Mouse (Mus musculus) heart, postnatal 14 days (tissue): ENCODE data around the gene Fntb. TPM values are rescaled to one million over a fixed set of nuclear protein-coding genes. Genes with fewer than 3 reads are reported as not detected.
A peak's percentile ranks its signal among the peaks of the same experiment; 100 is the strongest.

Experiments used
- DNase-seq, 2 experiments: peaks; one replicate each; pipeline ENCODE4 v3.0.0; 2021 to 2022
- intact Hi-C: fragments of 180-260 bp; cut with DNase I; formaldehyde crosslinking; loops from one replicate; pipeline ENCODE4 v1.15.1; 2025
- total RNA-seq, 2 experiments: library from RNA; stranded (reverse); gene quantifications; 2 replicates each; pipeline ENCODE4 v1.2.3; 2021

Fntb gene
- total RNA-seq, 2 experiments from 2014 or later = 15.2 to 18.9 TPM

DNA sequence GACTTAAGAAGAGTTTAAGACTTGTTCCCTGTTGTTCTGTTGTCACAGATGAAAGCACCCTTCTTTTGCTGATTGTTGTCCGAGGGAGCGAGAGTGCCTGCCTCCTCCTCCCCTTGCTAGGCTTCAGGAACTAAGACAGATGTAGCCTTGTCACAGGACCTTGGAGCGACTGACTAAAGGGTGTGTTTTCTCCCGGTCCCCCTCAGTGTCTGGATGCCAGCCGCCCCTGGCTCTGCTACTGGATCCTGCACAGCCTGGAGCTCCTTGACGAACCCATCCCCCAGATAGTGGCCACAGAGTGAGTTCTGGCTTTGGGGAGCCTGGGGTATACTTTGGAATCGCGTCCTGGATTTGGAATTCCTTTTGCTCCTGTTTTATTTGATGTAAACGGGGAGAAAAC is 109.4 kb downstream of the Fntb start:
- DNase-seq = no peak
- intact Hi-C loops = no loop called here

DNA sequence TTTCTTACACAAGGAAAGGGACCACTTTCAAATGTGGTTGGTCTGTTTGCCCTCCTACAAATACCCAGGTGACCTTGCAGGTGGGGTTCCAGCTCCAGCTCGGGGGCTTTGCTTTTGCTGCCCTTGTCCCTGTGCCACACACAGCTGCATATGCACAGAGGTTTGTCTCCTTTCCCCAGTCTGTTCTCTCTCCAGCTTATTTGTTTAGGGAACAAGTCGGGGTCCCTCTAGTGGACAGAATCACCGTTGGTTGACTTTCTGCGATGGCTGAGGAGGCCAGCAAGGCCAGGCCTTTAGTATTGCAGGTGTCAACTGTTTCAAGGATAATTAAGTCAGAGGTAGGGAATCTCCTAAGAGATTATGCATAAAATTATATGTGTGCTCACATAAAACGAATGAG is 113.9 kb downstream of the Fntb start:
- intact Hi-C loops = loop anchor here (2.0 kb wide), 1 partner anchor 42 kb away; no protein-coding TSS in a partner anchor
- peak; percentile 52 to 76 for DNase-seq

DNA sequence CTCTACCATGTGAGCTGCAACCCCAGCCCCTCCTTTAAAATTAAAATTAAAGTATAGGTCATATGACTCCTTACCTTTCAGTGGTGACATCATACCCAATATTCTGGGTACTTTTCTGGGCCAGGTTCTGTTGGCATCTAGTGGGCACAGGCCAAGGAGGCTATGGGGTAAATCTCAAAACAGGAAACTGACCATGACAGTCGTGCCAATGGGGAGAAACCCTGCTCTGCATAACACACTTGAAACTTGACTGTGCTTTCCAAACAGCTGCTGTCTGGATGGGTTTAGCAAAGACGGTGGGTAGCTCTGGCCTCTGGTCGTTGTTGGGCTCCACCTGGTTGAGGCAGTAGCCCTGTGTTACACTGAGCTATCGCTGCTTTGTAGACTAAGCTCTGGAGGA is 114.7 kb downstream of the Fntb start:
- intact Hi-C loops = loop anchor here (5.0 kb wide), 1 partner anchor 82 kb away; the partner anchor contains the start of gene Max
- no peak for DNase-seq

DNA sequence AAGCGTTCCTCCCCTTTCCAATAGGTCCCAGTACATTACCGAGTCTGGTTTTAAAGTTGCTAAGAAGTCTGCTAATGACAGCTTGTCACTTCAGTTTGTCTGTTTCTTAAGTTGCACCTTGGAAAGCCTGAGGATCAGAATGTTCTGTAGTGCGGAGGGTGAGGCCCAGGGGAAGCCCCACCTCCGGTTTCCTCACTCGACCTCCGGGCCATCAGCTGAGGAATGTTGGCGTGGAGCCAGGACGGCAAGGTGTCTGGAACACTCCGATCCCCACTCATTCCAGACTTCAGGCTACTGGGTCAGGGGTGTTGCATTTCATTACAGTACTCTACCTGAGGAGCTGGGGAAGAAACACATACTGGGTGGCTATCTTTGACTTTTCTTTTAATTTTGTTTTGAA is 118.4 kb downstream of the Fntb start:
- intact Hi-C loops = loop anchor here (2.0 to 5.0 kb wide), 2 partner anchors 43 to 78 kb away; partner anchors contain the start of gene Max
- DNase-seq = peak; percentile 92

DNA sequence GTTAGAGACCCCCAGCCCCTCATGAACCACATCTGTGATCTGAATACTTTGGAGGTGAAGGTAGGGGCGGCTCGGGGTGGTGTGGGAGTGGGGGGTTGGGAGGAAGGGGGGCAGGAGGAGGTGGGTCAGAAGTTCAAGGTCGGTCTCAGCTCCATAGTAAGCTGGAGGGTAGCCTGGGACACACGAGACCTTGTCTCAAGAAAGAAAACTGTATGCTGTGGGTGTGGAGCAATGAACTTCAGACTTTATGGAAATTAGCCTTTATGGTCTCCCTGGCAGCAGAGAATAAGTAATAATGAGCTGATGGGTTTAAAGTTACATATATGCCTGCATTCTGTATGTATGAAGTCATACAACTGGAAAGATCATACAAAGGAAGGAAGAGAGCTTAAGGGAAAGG is 119.7 kb downstream of the Fntb start:
- intact Hi-C loops = loop anchor here (2.0 kb wide), 1 partner anchor 42 kb away; no protein-coding TSS in a partner anchor
- no peak for DNase-seq

DNA sequence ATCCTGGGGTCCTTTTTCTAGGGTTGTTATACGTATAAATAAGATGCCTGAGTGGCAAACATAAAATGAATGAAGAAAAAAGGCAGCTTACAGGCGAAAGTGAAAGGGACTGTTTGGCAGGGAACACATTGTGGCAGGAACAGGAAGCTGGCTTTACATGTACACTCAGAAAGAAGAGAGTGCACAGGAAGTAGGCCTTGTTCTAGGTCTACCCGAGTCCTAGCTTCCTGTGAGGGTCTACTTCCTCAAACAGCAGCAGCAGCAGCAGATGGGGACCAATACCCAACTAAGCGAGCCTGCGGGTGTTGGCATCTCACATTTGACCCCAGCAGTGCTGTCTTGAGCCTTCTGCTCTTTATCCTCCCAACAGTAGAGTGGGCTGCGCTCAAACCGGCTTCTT is 121.4 kb downstream of the Fntb start:
- no peak for DNase-seq
- intact Hi-C loops = no loop called here

DNA sequence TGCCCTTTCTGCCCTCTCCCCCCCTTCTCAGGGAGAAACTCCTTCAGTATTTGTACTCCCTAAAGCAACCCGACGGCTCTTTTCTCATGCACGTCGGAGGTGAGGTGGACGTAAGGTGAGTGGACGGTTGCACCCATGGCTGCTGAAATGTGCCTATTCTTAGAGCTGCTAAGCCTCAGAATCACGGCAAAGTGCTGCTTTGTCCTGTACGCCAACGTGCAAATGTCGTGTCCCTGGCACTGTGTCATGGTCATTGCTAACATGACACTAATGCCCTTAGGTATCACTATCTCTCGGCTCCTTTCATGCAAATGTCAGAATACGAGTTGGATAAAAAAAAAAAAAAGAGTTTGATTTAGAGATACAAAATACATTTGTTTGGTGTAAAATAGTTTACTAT is 122.6 kb downstream of the Fntb start:
- intact Hi-C loops = no loop called here
- DNase-seq = no peak

DNA sequence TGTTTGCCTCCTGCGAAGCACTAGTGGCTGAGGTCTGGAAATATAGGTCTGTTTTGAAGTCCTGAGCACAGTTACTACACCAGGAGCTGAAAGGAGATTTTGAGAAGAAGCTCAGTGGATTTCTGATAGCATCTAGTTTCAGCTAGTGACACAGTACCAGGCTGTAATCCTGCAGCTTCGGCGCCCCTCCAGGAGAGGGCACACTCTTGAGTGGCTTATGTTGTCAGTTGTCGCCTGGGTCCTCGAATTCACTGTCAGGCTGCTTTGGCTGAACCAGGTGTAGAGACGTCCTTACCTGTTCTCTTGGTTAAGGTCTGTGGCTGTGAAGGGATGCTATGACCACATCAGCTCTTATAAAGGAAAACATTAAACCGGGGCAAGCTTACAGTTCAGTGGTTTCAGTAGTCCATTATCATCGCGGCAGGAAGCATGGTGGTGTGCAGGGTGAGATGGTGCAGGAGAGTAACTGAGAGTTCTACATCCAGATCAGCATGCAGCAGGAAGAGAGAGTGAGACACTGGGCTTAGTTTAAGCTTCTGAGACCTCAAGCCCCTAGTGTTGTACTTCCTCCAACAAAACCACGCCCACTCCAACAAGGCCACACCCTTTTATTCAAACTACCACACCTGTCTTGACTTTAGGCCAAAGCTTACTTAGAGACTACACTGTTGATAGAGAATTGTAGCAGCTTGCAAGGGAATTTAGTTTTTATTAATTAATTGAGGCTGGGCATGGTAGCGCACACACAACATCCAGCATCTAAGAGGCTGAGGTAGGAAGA is 124.2 kb downstream of the Fntb start:
- intact Hi-C loops = no loop called here
- no peak for DNase-seq

DNA sequence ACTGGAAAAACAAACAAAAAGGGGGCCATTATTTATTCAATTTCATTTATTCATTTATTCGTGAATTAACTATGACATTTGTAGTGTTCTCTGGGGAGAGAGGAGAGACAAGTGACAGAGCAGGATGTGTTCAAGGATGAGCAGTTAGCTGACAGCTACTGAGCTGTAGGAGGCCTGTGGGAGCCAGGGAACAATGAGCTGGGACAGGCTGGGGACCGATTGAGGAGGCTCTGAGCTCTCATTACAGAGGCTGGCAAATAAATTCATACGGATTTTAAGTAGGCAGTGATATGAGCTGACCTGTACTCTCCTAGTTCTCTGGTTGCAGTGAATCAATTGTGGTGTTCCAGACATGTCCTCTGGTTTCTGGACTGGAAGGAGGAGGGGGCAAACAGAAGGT is 125.8 kb downstream of the Fntb start:
- DNase-seq = no peak
- intact Hi-C loops = no loop called here

DNA sequence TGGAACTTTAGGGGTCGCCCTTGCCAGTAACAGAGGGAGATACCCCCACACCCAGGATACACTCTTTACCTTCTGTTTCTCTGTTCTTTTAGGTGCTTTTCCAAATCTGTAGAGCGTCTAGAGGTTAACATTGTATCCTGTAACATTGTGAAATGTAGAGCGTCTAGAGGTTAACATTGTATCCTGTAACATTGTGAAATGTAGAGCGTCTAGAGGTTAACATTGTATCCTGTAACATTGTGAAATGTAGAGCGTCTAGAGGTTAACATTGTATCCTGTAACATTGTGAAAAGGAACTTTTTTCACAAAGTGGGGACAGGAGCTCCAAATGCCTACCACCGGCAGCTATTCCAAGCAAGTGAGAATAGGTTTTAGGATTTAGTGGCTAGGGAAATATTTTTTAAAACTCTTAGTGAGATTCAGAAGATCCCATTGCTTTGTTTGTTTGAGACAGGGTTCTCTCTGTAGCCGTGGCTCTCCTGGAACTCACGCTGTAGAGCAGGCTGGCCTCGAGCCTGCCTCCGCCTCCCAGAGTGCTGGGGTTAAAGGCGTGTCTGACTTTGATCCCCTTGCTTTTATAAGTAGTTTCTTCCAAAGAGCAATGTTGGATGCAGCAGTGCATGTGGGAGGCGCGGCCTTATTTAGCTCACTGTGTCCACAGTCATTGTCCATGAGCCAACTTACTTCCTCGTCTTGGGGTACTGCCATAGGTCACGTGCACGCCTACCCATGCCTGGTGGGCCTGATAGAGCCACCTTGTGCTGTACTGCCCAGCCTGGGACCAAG is 127.7 kb downstream of the Fntb start:
- DNase-seq = no peak
- intact Hi-C loops = no loop called here

DNA sequence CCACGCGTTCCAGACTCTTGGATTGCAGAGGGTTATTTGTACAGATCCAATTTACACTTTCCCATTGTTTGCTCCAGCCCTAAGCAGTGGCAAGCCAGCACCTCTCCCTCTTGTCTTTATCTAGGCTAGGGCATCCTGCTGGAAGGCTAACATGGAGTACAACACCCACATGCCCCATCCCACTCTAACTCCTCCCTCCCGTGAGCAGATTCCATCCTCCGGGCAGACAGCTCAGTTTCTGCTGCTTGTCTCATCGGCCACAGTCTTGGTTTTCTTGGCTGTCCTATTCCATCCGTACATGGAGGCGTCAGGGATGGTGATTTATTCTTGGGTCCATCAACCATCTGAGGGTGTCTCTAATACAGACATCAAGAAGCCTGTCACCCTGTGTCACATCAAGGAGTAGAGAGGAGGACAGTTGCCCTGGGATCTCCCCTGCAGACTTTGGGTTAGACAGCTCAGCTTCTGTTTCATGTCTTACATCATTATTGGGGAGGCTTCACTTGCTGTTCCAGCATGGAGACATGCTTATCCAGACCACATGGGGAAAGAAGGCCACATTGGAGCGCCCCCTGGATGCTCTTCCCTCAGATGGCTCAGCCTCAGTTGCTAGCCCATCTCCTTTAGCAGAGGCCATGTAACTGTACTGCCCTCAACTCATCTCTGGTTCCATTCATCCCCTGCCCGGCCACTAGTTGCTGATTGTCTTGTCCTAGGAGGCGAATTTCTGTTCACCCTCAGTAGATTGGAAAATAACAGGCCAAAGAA is 129.6 kb downstream of the Fntb start:
- DNase-seq = no peak
- intact Hi-C loops = no loop called here

DNA sequence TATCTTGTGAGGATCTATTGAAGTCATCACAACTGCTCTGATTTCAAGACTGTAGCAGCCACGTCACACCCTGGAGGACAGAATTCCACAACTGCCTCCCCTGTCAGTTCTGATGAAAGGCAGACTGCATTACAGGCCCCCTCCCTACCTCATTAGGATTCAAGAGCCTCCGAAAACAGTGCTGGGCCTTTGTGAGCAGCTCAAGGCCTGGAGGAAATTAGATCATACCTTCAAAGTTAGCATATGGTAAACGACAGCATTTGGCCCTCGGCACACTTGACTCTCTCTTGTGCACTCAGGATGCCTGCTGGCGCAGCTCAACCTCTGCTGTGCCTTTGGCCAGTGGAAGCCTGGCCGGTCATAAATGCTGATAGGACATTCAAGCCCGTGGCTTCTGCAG is 130.4 kb downstream of the Fntb start:
- DNase-seq = no peak
- intact Hi-C loops = no loop called here

DNA sequence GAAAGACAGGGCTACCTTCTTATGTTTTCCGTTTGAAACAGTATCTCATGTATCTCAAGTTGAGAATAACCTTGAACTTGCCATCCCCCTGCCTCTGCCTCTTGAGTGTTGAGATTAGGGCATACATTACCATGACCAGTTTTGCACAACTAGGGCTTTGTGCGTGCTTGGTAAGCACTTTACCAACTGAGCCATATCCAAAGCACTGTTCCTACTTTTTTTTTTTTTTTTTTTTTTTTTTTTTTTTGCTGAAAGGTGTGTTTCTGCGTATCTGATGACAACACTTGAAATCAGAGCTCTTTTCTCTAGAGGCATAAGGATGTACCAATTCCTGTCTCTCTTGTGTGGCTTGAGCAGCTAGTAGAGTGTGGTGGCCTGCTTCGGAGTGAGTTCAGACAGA is 131.2 kb downstream of the Fntb start:
- DNase-seq = no peak
- intact Hi-C loops = no loop called here

DNA sequence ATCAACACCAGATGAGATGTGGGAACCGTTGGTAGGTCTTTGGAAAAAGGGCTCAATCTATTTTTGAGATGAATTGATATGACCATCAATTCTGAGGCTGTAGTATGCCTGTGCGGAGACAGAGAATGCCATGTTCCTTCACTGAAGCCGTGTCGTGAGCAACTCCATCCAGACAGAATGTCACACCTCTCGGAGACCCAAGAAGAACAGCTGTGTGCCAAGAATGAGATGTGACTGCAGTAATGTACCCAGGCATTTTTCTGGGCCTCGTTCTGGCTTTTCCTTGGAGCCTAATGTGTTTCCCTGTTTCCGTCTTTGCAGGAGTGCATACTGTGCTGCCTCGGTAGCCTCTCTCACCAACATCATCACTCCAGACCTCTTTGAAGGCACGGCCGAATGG is 131.6 kb downstream of the Fntb start:
- DNase-seq = no peak
- intact Hi-C loops = no loop called here

DNA sequence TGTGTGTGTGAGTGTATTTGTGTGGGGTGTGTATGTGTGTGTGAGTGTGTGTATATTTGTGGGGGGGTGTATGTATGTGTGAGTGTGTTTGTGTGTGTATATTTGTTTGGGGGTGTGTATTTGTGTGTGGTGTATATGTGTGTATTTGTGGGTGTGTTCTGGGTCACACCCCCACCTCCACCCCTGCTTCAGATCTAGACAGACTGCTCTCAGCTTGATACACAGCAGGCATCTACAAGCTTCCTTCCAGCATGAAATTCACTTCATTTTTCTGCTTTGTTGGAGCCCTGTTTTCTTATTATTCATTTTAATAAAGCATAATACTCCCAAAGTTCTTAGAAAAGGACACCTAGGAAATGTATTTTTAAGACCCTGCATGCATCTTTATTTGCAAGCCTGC is 132.8 kb downstream of the Fntb start:
- no peak for DNase-seq
- intact Hi-C loops = no loop called here

DNA sequence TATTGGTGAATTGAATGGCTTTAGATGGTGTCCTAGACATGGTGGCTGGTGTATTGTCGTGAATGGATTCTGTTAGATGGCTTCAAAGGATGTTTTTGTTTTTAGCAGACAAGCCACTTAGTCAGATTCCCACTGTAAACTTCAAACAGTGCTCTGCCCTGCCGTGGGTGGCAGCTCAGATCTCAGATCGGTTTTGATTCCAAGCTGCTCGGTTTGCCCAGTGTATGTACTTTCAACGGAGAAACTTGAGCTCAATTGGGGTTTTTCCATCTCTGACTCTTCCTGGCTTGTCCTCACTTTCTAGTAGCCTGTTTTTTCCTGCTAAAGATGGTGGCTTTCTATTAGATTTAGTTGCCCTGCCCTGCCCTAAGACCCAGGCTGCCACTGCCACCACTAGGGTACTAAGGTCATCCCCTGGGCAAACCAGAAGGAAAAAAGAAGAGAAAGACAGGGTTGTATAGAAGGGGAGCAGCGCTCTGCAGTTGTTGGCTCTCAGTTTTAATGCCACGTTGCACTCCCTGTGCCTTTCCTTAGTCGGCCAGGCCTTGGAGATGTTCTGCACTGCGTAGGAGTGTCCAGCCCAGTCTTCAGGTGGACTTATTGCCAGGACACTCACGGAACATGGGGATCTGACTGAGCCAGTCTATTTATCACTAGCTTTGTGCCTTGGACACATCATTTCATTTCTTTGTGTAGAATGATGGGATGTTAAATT is 134.0 kb downstream of the Fntb start:
- no peak for DNase-seq

DNA sequence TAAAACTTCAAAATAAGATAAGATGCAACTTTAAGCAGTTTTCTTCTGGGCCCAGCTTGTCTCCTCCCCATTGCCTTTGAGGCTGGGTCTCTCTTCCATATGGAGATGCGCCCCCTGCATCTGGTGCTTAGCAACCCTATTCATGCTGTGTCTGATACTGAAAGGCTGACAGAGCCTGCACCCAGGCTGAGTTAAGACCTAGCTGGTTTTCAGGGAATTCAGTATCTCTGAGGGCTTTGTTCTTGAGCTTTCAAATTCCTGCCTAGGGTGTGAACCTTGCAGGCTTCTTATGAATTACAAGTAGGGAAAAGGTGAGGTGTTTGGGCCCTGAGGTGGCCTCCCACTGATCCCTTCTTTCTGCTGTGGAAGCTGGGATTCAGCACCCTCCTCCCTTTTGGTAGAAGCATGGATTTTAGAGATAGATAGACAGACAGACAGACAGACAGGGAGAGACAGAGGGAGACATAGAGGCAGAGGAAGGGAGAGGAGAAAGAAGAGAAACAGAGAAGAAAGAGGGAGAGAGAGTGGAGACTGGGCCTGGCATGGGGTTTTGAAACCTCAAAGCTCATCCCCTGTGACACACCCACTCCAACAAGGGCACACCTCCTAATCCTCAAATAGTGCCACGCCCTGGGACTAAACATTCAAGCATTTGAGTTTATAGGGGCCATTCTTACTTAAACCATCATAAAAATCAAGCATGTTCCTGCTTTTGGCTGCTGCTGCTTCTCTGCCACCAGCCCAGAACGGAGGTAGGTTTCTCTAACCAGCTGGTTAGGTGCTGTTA is 136.3 kb downstream of the Fntb start:
- intact Hi-C loops = no loop called here
- DNase-seq = no peak

More for the DNA sequence above, 134.0 kb downstream of the Fntb start:
- intact Hi-C loops = no loop called here

DNA sequence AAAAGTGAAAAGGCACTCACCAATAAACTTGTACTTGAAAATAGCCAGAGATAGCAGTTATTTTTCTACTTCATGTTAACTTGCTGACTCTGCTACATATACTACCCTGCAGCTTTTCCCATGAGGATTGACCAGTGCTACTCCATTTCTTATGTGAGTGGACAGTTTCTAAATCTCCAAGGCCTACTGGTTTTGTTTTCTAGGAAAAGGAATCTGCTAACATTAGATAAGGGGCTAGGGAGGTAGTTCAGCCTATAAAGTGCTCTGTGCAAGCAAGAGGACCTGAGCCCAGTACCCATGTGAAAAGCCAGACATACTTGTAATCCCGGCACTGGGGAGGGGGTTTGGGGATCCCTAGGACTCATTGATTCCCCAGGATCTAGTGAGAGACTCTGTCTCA is 140.9 kb downstream of the Fntb start:
- intact Hi-C loops = no loop called here
- no peak for DNase-seq

DNA sequence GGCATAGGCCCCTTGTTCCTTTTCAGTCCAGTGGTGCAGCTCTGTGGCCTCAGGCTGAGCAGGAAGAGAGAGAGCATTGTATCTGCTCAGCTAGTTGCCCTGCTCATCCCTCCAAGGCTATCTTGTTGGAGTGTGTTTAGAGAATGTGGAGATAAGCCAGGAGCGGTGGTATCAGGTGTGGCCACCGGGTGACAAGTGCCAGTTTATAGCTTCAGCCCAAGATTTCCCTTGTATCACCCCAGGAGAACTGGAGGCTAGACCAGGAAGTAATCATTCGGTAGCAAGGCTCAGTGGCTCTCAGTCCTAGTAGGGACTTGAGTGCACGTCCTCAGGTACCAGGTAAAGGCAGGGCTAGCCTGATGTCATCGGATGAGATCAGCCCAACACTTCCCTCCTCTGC is 143.8 kb downstream of the Fntb start:
- intact Hi-C loops = no loop called here
- no peak for DNase-seq
